Mouse (Mus musculus) stomach, postnatal 0 days (tissue): Measurements from ENCODE around the gene Phf13.

ENCODE experiments used
- CTCF ChIP-seq: IDR thresholded peaks from 2 replicates; pipeline ENCODE4 v1.5.1; 2016; ENCODE audit warnings: antibody characterized with exemption, low read depth, mild to moderate bottlenecking, moderate library complexity
- EP300 ChIP-seq: optimal IDR thresholded peaks from 2 replicates; pipeline ENCODE3; 2016; ENCODE audit warnings: antibody characterized with exemption

- peak; percentile 22; the same call in 1 of the 2 replicates for TF ChIP-seq CTCF
- TF ChIP-seq EP300 = no peak
These were observed 25.6 kb upstream of the Phf13 start for GRCm38 (mm10) chr4:152021568-152022097.
